Mouse (Mus musculus): Measurements from ENCODE around the gene Gm45062. TPM values are rescaled to one million over a fixed set of nuclear protein-coding genes. Genes with fewer than 3 reads are reported as not detected.

Gm45062 gene
- total and polyA plus RNA-seq, 3 experiments, result 2.7 to 4.1 (median 3.2) TPM

DNA sequence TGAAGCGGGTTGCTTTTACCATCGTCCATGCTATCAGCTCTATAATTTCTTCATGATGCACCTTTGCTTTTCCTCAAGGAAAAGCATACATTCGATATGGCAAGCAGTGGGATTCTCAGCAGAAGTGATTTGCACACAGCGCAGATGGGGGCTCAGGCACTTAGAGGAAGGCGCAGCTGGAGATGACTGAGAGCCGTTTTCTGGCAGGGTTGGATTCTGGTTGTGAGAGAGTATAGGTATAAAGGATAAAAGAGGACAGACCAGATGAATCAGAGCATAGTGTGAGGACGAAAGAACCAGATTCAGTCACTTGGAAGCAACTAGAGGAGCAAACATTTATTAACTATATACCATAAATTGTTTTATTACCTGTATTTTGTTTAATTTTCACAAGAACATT, 286.5 kb downstream of the Gm45062 start:
- H3K79me2 ChIP-seq (replicated peaks; ENCODE audit: control insufficient read depth, extremely low read depth, insufficient read depth, poor library complexity, severe bottlenecking), result no peaks in the 10 kb centered on the region
- H3K27ac ChIP-seq (ENCODE audit: insufficient read depth, low read depth), result no peak overlapping the region
- H3K9ac ChIP-seq (ENCODE audit: insufficient read depth, low read depth), result no peak overlapping the region
- H3K4me1 ChIP-seq (ENCODE audit: control insufficient read depth in 1 of 2, insufficient read depth in 2 of 2), result peaks cover 0 to 5% of the 10 kb centered on the region in 2 experiments; a peak in 2 of 4 replicates
- H3K27me3 ChIP-seq (replicated peaks), result no peaks in the 10 kb centered on the region
- H3K4me3 ChIP-seq (replicated peaks in 1 of 3; ENCODE audit: low read depth in 2 of 3, low read length in 2 of 3, poor library complexity in 1 of 3), result no peak overlapping the region
- H3K36me3 ChIP-seq (replicated peaks in 1 of 2; ENCODE audit: control insufficient read depth in 1 of 2, insufficient read depth in 1 of 2, low read length in 1 of 2), result peaks cover 3% of the 10 kb centered on the region in 2 experiments
- no peak for DNase-seq (ENCODE audit: extremely low read depth)
- no peak overlapping the region for H3K4me2 ChIP-seq (ENCODE audit: insufficient read depth, low read depth, poor library complexity, severe bottlenecking)
- no peaks in the 10 kb centered on the region for H3K9me3 ChIP-seq (replicated peaks; ENCODE audit: low read length)
- dilution Hi-C loops (cut with MboI; ENCODE audit: extremely low pct_ligation_motif_present, extremely low pct_unique_long_range_greater_than_20kb, low sequenced_read_pairs), result no loop called here
- no peak for TF ChIP-seq TBP (conservative IDR thresholded peaks at IDR 0.05; ENCODE audit: low read depth, low read length)
- TF ChIP-seq BHLHE40 (IDR thresholded peaks at IDR 0.05; ENCODE audit: low read depth, low read length), result no peak
- TF ChIP-seq POLR2A (IDR thresholded peaks at IDR 0.05; ENCODE audit: low read depth, low read length), result no peak
- TF ChIP-seq ZC3H11A (IDR thresholded peaks at IDR 0.05; ENCODE audit: low read depth, low read length), result no peak
- TF ChIP-seq SIN3A (IDR thresholded peaks at IDR 0.05; ENCODE audit: low read length), result no peak
- no peak for TF ChIP-seq MAFK (IDR thresholded peaks at IDR 0.05; ENCODE audit: insufficient replicate concordance, low read length)
- in situ Hi-C loops (cut with MboI; ENCODE audit: low pct_ligation_motif_present, low pct_unique_long_range_greater_than_20kb, low sequenced_read_pairs), result no loop called here

DNA sequence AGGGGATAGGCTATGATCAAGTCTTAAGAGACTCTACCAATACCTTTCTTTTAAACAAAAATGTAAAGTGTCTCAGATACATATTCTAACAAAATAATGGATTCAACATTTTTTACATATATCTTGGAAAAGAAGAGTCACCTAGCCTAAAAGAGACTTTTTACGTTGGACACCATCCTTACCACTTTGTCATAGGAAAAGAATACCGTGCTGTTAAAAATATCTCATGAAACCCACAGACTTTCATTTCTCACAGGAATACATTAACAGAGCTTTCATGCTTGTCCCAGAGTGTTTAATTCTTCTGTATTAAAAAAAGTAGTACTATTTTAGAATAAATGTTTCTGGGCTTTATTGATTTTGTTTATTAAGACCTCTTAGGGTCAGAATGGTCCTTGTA, 291.9 kb downstream of the Gm45062 start:
- Histone ChIP-seq H3K79me2 (replicated peaks; ENCODE audit: control insufficient read depth, extremely low read depth, insufficient read depth, poor library complexity, severe bottlenecking) (no peaks in the 10 kb centered on the region), H3K27ac (ENCODE audit: insufficient read depth, low read depth) (no peak overlapping the region), H3K4me1 (ENCODE audit: control insufficient read depth in 1 of 2, insufficient read depth in 2 of 2) (peaks cover 0 to 8% of the 10 kb centered on the region in 2 experiments; a peak in 2 of 4 replicates), H3K36me3 (replicated peaks in 1 of 2; ENCODE audit: control insufficient read depth in 1 of 2, insufficient read depth in 1 of 2, low read length in 1 of 2) (peaks cover 0 to 2% of the 10 kb centered on the region in 2 experiments), H3K9me3 (replicated peaks; ENCODE audit: low read length) (no peaks in the 10 kb centered on the region), H3K9ac (ENCODE audit: insufficient read depth, low read depth) (no peak overlapping the region), H3K4me3 (replicated peaks in 1 of 3; ENCODE audit: low read depth in 2 of 3, low read length in 2 of 3, poor library complexity in 1 of 3) (no peak overlapping the region), H3K27me3 (replicated peaks) (no peaks in the 10 kb centered on the region), H3K4me2 (ENCODE audit: insufficient read depth, low read depth, poor library complexity, severe bottlenecking) (no peak overlapping the region)
- no peak for TF ChIP-seq BHLHE40 (IDR thresholded peaks at IDR 0.05; ENCODE audit: low read depth, low read length)
- peak; percentile 72 for TF ChIP-seq MEF2A (IDR thresholded peaks at IDR 0.05; ENCODE audit: borderline replicate concordance, low read depth, low read length)
- TF ChIP-seq MYC (IDR thresholded peaks at IDR 0.05; ENCODE audit: low read depth, low read length), result no peak
- dilution Hi-C loops (cut with MboI; ENCODE audit: extremely low pct_ligation_motif_present, extremely low pct_unique_long_range_greater_than_20kb, low sequenced_read_pairs), result no loop called here
- in situ Hi-C loops (cut with MboI; ENCODE audit: low pct_ligation_motif_present, low pct_unique_long_range_greater_than_20kb, low sequenced_read_pairs), result no loop called here
- no peak for DNase-seq (ENCODE audit: extremely low read depth)

DNA sequence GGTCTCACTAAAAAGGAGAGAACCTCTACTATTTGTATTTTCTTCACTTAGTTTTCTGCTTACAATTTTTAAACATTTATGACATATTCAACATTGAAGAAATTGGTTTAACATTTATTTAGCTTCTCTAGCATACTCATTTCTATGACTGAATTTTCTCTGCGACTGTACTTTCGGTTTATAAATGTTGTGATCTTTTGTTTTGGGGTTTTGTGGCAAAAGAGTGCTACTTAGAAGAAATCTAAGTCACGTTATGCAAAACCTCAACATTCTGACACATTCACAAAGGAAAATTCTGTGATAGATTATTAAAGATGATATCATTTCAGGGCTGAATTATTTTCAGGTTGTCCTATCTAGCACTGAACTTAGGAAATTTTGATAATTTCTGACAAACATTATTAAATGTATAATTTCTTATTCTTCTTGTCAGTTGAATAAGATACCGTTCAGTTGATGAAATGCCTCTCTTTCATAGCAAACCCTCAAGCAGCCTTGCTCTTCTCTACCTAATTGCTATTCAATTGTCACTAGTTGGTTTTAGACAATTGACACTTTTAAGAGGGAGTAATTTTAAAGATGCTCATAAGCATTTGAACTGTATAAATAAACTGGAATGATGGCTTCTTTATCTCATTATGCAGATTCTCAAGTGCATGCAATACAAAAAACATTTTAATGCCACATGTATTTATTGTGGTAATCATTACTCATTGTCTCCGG, 297.8 kb downstream of the Gm45062 start:
- Histone ChIP-seq H3K4me1 (ENCODE audit: control insufficient read depth in 1 of 2, insufficient read depth in 2 of 2) (no peaks in the 10 kb centered on the region), H3K27ac (ENCODE audit: insufficient read depth, low read depth) (no peak overlapping the region), H3K9me3 (replicated peaks; ENCODE audit: low read length) (no peaks in the 10 kb centered on the region), H3K4me2 (ENCODE audit: insufficient read depth, low read depth, poor library complexity, severe bottlenecking) (no peak overlapping the region), H3K9ac (ENCODE audit: insufficient read depth, low read depth) (no peak overlapping the region), H3K27me3 (replicated peaks) (no peaks in the 10 kb centered on the region), H3K4me3 (replicated peaks in 1 of 3; ENCODE audit: low read depth in 2 of 3, low read length in 2 of 3, poor library complexity in 1 of 3) (no peak overlapping the region), H3K36me3 (replicated peaks in 1 of 2; ENCODE audit: control insufficient read depth in 1 of 2, insufficient read depth in 1 of 2, low read length in 1 of 2) (peaks cover 2 to 5% of the 10 kb centered on the region in 2 experiments), H3K79me2 (replicated peaks; ENCODE audit: control insufficient read depth, extremely low read depth, insufficient read depth, poor library complexity, severe bottlenecking) (no peaks in the 10 kb centered on the region)
- no peak for TF ChIP-seq UBTF (IDR thresholded peaks at IDR 0.05; ENCODE audit: low read depth, low read length)
- TF ChIP-seq JUND (conservative IDR thresholded peaks at IDR 0.05; ENCODE audit: low read depth, low read length), result no peak
- TF ChIP-seq PAX5 (IDR thresholded peaks at IDR 0.05; ENCODE audit: low read length), result no peak
- no peak for TF ChIP-seq ELF1 (IDR thresholded peaks at IDR 0.05; ENCODE audit: low read depth, low read length)
- TF ChIP-seq NELFE (IDR thresholded peaks at IDR 0.05; ENCODE audit: low read depth, low read length), result no peak
- no peak for TF ChIP-seq E2F4 (IDR thresholded peaks at IDR 0.05; ENCODE audit: insufficient replicate concordance, low read depth, low read length)
- TF ChIP-seq ZKSCAN1 (IDR thresholded peaks at IDR 0.05; ENCODE audit: borderline replicate concordance, low read depth, low read length), result no peak
- no peak for TF ChIP-seq CTCF (conservative IDR thresholded peaks at IDR 0.05 in 1 of 2, IDR thresholded peaks at IDR 0.05 in 1 of 2; ENCODE audit: low read depth in 2 of 2, low read length in 2 of 2)
- no peak for TF ChIP-seq USF1 (IDR thresholded peaks at IDR 0.05; ENCODE audit: low read depth, low read length)
- TF ChIP-seq TCF12 (IDR thresholded peaks at IDR 0.05; ENCODE audit: low read depth, low read length), result no peak
- TF ChIP-seq ZMIZ1 (IDR thresholded peaks at IDR 0.05; ENCODE audit: low read depth, low read length), result no peak
- TF ChIP-seq USF2 (conservative IDR thresholded peaks at IDR 0.05; ENCODE audit: low read depth, low read length), result no peak
- no peak for TF ChIP-seq MAX (IDR thresholded peaks at IDR 0.05; ENCODE audit: low read length)
- no peak for TF ChIP-seq ZC3H11A (IDR thresholded peaks at IDR 0.05; ENCODE audit: low read depth, low read length)
- no peak for TF ChIP-seq SMC3 (IDR thresholded peaks at IDR 0.05; ENCODE audit: low read depth, low read length)
- no peak for TF ChIP-seq CHD1 (IDR thresholded peaks at IDR 0.05; ENCODE audit: low read depth, low read length)
- in situ Hi-C loops (cut with MboI; ENCODE audit: low pct_ligation_motif_present, low pct_unique_long_range_greater_than_20kb, low sequenced_read_pairs), result no loop called here
- dilution Hi-C loops (cut with MboI; ENCODE audit: extremely low pct_ligation_motif_present, extremely low pct_unique_long_range_greater_than_20kb, low sequenced_read_pairs), result no loop called here
- no peak for DNase-seq (ENCODE audit: extremely low read depth)
